Comparison of ENCODE assay signal across 8 mouse cellular contexts in the genomic region with DNA sequence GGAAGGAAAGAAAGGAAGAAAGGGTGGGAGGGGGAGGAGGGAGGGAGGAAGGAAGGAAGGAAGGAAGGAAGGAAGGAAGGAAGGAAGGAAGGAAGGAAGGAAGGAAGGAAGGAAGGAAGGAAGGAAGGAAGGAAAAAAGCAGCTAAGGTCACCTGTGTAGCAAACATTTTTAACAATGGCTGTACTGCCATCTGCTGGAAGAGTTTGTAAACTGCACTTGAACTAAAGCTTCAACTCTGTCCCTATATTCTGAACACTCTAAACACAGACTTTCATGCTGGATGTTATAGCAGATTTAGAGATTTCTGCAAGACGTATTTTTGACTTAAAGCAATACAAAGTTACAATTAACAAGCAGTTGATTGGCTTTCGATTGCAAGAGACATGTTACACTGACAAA.
A peak's percentile ranks its signal among the peaks of the same experiment; 100 is the strongest.
DNase-seq lines count a peak whose midpoint lies in the region; ATAC-seq and TF ChIP-seq lines count a peak whose summit lies in the region.

No protein-coding gene starts in this region.

- 0 out of 2 replicates have a peak, but pooled peaks have one; percentile 15 for TF ChIP-seq CTCF in cortical plate, adult 2 months (IDR thresholded peaks at IDR 0.05; ENCODE audit: extremely low read depth, insufficient read depth, low read length)

- H3K4me1 ChIP-seq in cortical plate, adult 2 months (ENCODE audit: control insufficient read depth, insufficient read depth, low read length) = no peaks in the 10 kb centered on the region

- TF ChIP-seq POLR2A in cortical plate, adult 2 months (IDR thresholded peaks at IDR 0.05; ENCODE audit: extremely low read depth, insufficient read depth, low read length) = no peak

- no peak overlapping the region for H3K4me3 ChIP-seq in cortical plate, adult 2 months (ENCODE audit: insufficient read depth, low read length)

- intact Hi-C loops in gastrocnemius, postnatal 14 days (cut with DNase I; ENCODE audit: low total_unique reads) = loop anchor here (5.0 kb wide), 1 partner anchor 972 kb away; no protein-coding TSS in a partner anchor

- peak; percentile 83 for ATAC-seq in megakaryocyte progenitor cell, adult 5-6 weeks (replicated peaks; ENCODE audit: poor library complexity)

- H3K27ac ChIP-seq in cortical plate, adult 2 months (ENCODE audit: insufficient read depth, low read length) = no peak overlapping the region

- DNase-seq in gastrocnemius, adult 18-20 months (ENCODE audit: low spot score) = peak; percentile 23
- DNase-seq in gastrocnemius, postnatal 14 days = no peak
- DNase-seq in thymus, postnatal 0 days (ENCODE audit: low spot score) = peak; percentile 65
- no peak for DNase-seq in thymus, adult 18-20 months
- DNase-seq in induced T-regulatory cell, adult 2 months (ENCODE audit: low read depth) = peak; percentile 69
- peak; percentile 37 for DNase-seq in thymus, postnatal 14 days

Comparison
In these comparisons a context has a peak if more than half of its experiments do, and no peak if none do; other contexts are left out.
1. DNase-seq: peak in gastrocnemius, adult 18-20 months (single experiment), thymus, postnatal 0 days (single experiment), induced T-regulatory cell, adult 2 months (single experiment) and thymus, postnatal 14 days (single experiment); none in gastrocnemius, postnatal 14 days (single experiment) and thymus, adult 18-20 months (0 of 2).